Mouse (Mus musculus): ENCODE measurements around the gene Dusp18. TPM values are rescaled to one million over a fixed set of nuclear protein-coding genes. Genes with fewer than 3 reads are reported as not detected.
"Not testable (repeated sequence)": the region's sequence is repeated elsewhere in the genome, so short reads cannot be mapped to it uniquely, and the experiment has no call there.

Gene Dusp18
- polyA plus RNA-seq, 1 experiment from 2014 or later: 2.5 TPM

- no peaks in the 10 kb centered on the region for H3K9me3 ChIP-seq (ENCODE audit: control insufficient read depth, low read length)
- no peak overlapping the region for H3K9ac ChIP-seq (ENCODE audit: low read depth, low read length)
- no peaks in the 10 kb centered on the region for H3K27me3 ChIP-seq (replicated peaks; ENCODE audit: control insufficient read depth, insufficient read depth, low read length)
- DNase-seq (ENCODE audit: low spot score): no peak
- H3K4me2 ChIP-seq: no peak overlapping the region
- no peak overlapping the region for H3K27ac ChIP-seq (ENCODE audit: low read depth, low read length)
- 83% methylated on average over 5 of the region's 5 CpGs for WGBS
- no peak for ATAC-seq (replicated peaks; ENCODE audit: low FRiP score)
- H3K4me3 ChIP-seq (ENCODE audit: low read depth, low read length): no peak overlapping the region
- H3K36me3 ChIP-seq (ENCODE audit: control insufficient read depth, insufficient read depth, low read length): no peaks in the 10 kb centered on the region
- no peaks in the 10 kb centered on the region for H3K4me1 ChIP-seq (replicated peaks; ENCODE audit: control insufficient read depth, insufficient read depth, low read length)
These were observed 8.0 kb downstream of the Dusp18 start for GRCm38 (mm10) chr11:3903046-3903445.

GRCm38 (mm10) chr11:3904673-3905072, 9.6 kb downstream of the Dusp18 start:
- Histone ChIP-seq H3K27me3 (replicated peaks; ENCODE audit: control insufficient read depth, insufficient read depth, low read length) (no peaks in the 10 kb centered on the region), H3K9ac (ENCODE audit: low read depth, low read length) (no peak overlapping the region), H3K36me3 (ENCODE audit: control insufficient read depth, insufficient read depth, low read length) (no peaks in the 10 kb centered on the region), H3K4me2 (no peak overlapping the region), H3K27ac (ENCODE audit: low read depth, low read length) (no peak overlapping the region), H3K4me3 (ENCODE audit: low read depth, low read length) (no peak overlapping the region), H3K4me1 (replicated peaks; ENCODE audit: control insufficient read depth, insufficient read depth, low read length) (0 out of 2 replicates have a peak, but pooled peaks cover 4% of the 10 kb centered on the region), H3K9me3 (ENCODE audit: control insufficient read depth, low read length) (no peaks in the 10 kb centered on the region)
- WGBS: 80% methylated on average over 6 of the region's 6 CpGs
- ATAC-seq (replicated peaks; ENCODE audit: low FRiP score): no peak
- DNase-seq (ENCODE audit: low spot score): no peak

- H3K4me1 ChIP-seq (replicated peaks; ENCODE audit: control insufficient read depth, insufficient read depth, low read length): 0 out of 2 replicates have a peak, but pooled peaks cover 4% of the 10 kb centered on the region
- no peak overlapping the region for H3K27ac ChIP-seq (ENCODE audit: low read depth, low read length)
- H3K4me2 ChIP-seq: no peak overlapping the region
- H3K27me3 ChIP-seq (replicated peaks; ENCODE audit: control insufficient read depth, insufficient read depth, low read length): no peaks in the 10 kb centered on the region
- no peak overlapping the region for H3K9ac ChIP-seq (ENCODE audit: low read depth, low read length)
- ATAC-seq (replicated peaks; ENCODE audit: low FRiP score) (no peak), DNase-seq (ENCODE audit: low spot score) (no peak)
- WGBS: 69% methylated on average over 1 of the region's 1 CpGs
- H3K36me3 ChIP-seq (ENCODE audit: control insufficient read depth, insufficient read depth, low read length): no peaks in the 10 kb centered on the region
- no peaks in the 10 kb centered on the region for H3K9me3 ChIP-seq (ENCODE audit: control insufficient read depth, low read length)
- no peak overlapping the region for H3K4me3 ChIP-seq (ENCODE audit: low read depth, low read length)
These were observed 10.4 kb downstream of the Dusp18 start for GRCm38 (mm10) chr11:3905446-3905845.

- Histone ChIP-seq H3K4me2 (no peak overlapping the region), H3K27ac (ENCODE audit: low read depth, low read length) (no peak overlapping the region), H3K4me1 (replicated peaks; ENCODE audit: control insufficient read depth, insufficient read depth, low read length) (peaks cover 19% of the 10 kb centered on the region), H3K36me3 (ENCODE audit: control insufficient read depth, insufficient read depth, low read length) (no peaks in the 10 kb centered on the region), H3K9me3 (ENCODE audit: control insufficient read depth, low read length) (no peaks in the 10 kb centered on the region), H3K27me3 (replicated peaks; ENCODE audit: control insufficient read depth, insufficient read depth, low read length) (peaks cover 18% of the 10 kb centered on the region), H3K4me3 (ENCODE audit: low read depth, low read length) (no peak overlapping the region), H3K9ac (ENCODE audit: low read depth, low read length) (no peak overlapping the region)
- 80% methylated on average over 4 of the region's 4 CpGs for WGBS
- ATAC-seq (replicated peaks; ENCODE audit: low FRiP score) (no peak), DNase-seq (ENCODE audit: low spot score) (no peak)
These were observed 14.2 kb downstream of the Dusp18 start for GRCm38 (mm10) chr11:3909236-3909635.

GRCm38 (mm10) chr11:3910513-3911310, 15.7 kb downstream of the Dusp18 start:
- Histone ChIP-seq H3K4me3 (ENCODE audit: low read depth, low read length) (no peak overlapping the region), H3K27me3 (replicated peaks; ENCODE audit: control insufficient read depth, insufficient read depth, low read length) (peaks cover 20% of the 10 kb centered on the region), H3K4me2 (no peak overlapping the region), H3K4me1 (replicated peaks; ENCODE audit: control insufficient read depth, insufficient read depth, low read length) (peaks cover 19% of the 10 kb centered on the region), H3K27ac (ENCODE audit: low read depth, low read length) (no peak overlapping the region), H3K36me3 (ENCODE audit: control insufficient read depth, insufficient read depth, low read length) (no peaks in the 10 kb centered on the region), H3K9ac (ENCODE audit: low read depth, low read length) (no peak overlapping the region), H3K9me3 (ENCODE audit: control insufficient read depth, low read length) (no peaks in the 10 kb centered on the region)
- DNase-seq (ENCODE audit: low spot score) (no peak), ATAC-seq (replicated peaks; ENCODE audit: low FRiP score) (no peak)
- 58% methylated on average over 5 of the region's 5 CpGs for WGBS

GRCm38 (mm10) chr11:3911440-3911839, 16.4 kb downstream of the Dusp18 start:
- WGBS: 79% methylated on average over 5 of the region's 6 CpGs
- H3K27me3 ChIP-seq (replicated peaks; ENCODE audit: control insufficient read depth, insufficient read depth, low read length): peaks cover 20% of the 10 kb centered on the region
- H3K27ac ChIP-seq (ENCODE audit: low read depth, low read length); H3K9ac ChIP-seq (ENCODE audit: low read depth, low read length); H3K36me3 ChIP-seq (ENCODE audit: control insufficient read depth, insufficient read depth, low read length); H3K4me2 ChIP-seq; DNase-seq (ENCODE audit: low spot score); H3K9me3 ChIP-seq (ENCODE audit: control insufficient read depth, low read length); H3K4me3 ChIP-seq (ENCODE audit: low read depth, low read length); ATAC-seq (replicated peaks; ENCODE audit: low FRiP score): not testable (repeated sequence)
- H3K4me1 ChIP-seq (replicated peaks; ENCODE audit: control insufficient read depth, insufficient read depth, low read length): peaks cover 19% of the 10 kb centered on the region

- Histone ChIP-seq H3K4me1 (replicated peaks; ENCODE audit: control insufficient read depth, insufficient read depth, low read length) (peaks cover 19% of the 10 kb centered on the region), H3K36me3 (ENCODE audit: control insufficient read depth, insufficient read depth, low read length) (no peaks in the 10 kb centered on the region), H3K4me2 (peak overlapping the region; percentile 96), H3K27me3 (replicated peaks; ENCODE audit: control insufficient read depth, insufficient read depth, low read length) (peaks cover 20% of the 10 kb centered on the region), H3K4me3 (ENCODE audit: low read depth, low read length) (peak overlapping the region; percentile 63), H3K9ac (ENCODE audit: low read depth, low read length) (no peak overlapping the region), H3K9me3 (ENCODE audit: control insufficient read depth, low read length) (no peaks in the 10 kb centered on the region), H3K27ac (ENCODE audit: low read depth, low read length) (no peak overlapping the region)
- 33% methylated on average over 19 of the region's 19 CpGs for WGBS
- DNase-seq (ENCODE audit: low spot score) (no peak), ATAC-seq (replicated peaks; ENCODE audit: low FRiP score) (no peak)
These were observed 17.2 kb downstream of the Dusp18 start for GRCm38 (mm10) chr11:3912100-3912874.

GRCm38 (mm10) chr11:3912875-3913271, 17.8 kb downstream of the Dusp18 start:
- Histone ChIP-seq H3K4me2 (peak overlapping the region; percentile 96), H3K36me3 (ENCODE audit: control insufficient read depth, insufficient read depth, low read length) (no peaks in the 10 kb centered on the region), H3K27me3 (replicated peaks; ENCODE audit: control insufficient read depth, insufficient read depth, low read length) (peaks cover 20% of the 10 kb centered on the region), H3K27ac (ENCODE audit: low read depth, low read length) (no peak overlapping the region), H3K9ac (ENCODE audit: low read depth, low read length) (peak overlapping the region; percentile 26; the same call in 1 of the 2 replicates), H3K4me3 (ENCODE audit: low read depth, low read length) (peak overlapping the region; percentile 63), H3K9me3 (ENCODE audit: control insufficient read depth, low read length) (no peaks in the 10 kb centered on the region), H3K4me1 (replicated peaks; ENCODE audit: control insufficient read depth, insufficient read depth, low read length) (peaks cover 19% of the 10 kb centered on the region)
- DNase-seq (ENCODE audit: low spot score): peak; percentile 51
- 9% methylated on average over 16 of the region's 16 CpGs for WGBS
- no peak for ATAC-seq (replicated peaks; ENCODE audit: low FRiP score)

Measured in liver, embryonic 11.5 days (tissue).